Mouse (Mus musculus) heart, embryonic 10.5 days (tissue): ENCODE data around the gene Tubg1. TPM values are rescaled to one million over a fixed set of nuclear protein-coding genes. Genes with fewer than 3 reads are reported as not detected.
"Not testable (repeated sequence)": the region's sequence is repeated elsewhere in the genome, so short reads cannot be mapped to it uniquely, and the experiment has no call there.

Experiments used
- DNase-seq: peaks from one replicate; pipeline ENCODE4 v3.0.0-alpha.2; 2017; ENCODE audit warnings: low spot score
- H3K27ac ChIP-seq: fragments of 300-500 bp; sonication (generic); 2 replicates; pipeline ENCODE4 v1.5.1; 2016; ENCODE audit warnings: mild to moderate bottlenecking
- H3K27me3 ChIP-seq: fragments of 300-500 bp; sonication (generic); 2 replicates; pipeline ENCODE4 v1.6.1; 2016; ENCODE audit warnings: mild to moderate bottlenecking; ENCODE audit not compliant: poor library complexity, insufficient read depth, severe bottlenecking
- H3K36me3 ChIP-seq: fragments of 300-500 bp; sonication (generic); 2 replicates; pipeline ENCODE4 v1.6.1; 2016; ENCODE audit warnings: mild to moderate bottlenecking, moderate library complexity
- H3K4me1 ChIP-seq: fragments of 300-500 bp; sonication (generic); 2 replicates; pipeline ENCODE4 v1.6.1; 2016; ENCODE audit warnings: mild to moderate bottlenecking
- H3K4me3 ChIP-seq: fragments of 300-500 bp; sonication (generic); 2 replicates; pipeline ENCODE4 v1.5.1; 2016; ENCODE audit warnings: mild to moderate bottlenecking, moderate library complexity
- H3K9me3 ChIP-seq: fragments of 300-500 bp; sonication (generic); 2 replicates; pipeline ENCODE4 v1.6.1; 2016; ENCODE audit warnings: mild to moderate bottlenecking, moderate library complexity
- WGBS: fragments of 180-500 bp; shearing (Covaris S2); methylation state at CpG from one replicate; pipeline ENCODE4 v1.1.7; 2016; 5-methylcytosine and 5-hydroxymethylcytosine counted together
- polyA plus RNA-seq: library from polyadenylated mRNA; unstranded; fragments of >200 nt; fragmentation: Nextera tagmentation; extraction: Ambion mirVana; gene quantifications from 2 replicates; pipeline ENCODE4 v1.2.1, GENCODE M21; 2016

Tubg1 gene
- polyA plus RNA-seq, 1 experiment from 2014 or later: 110 TPM

GRCm38 (mm10) chr11:101152825-101153224 is 33.1 kb downstream of the Tubg1 start:
- DNase-seq: no peak
- Histone ChIP-seq H3K36me3 (no peaks in the 10 kb centered on the region), H3K4me3 (no peak overlapping the region), H3K4me1 (peaks cover 21% of the 10 kb centered on the region), H3K27me3 (peaks cover 16% of the 10 kb centered on the region), H3K9me3 (no peaks in the 10 kb centered on the region), H3K27ac (no peak overlapping the region)
- 71% methylated on average over 1 of the region's 1 CpGs for WGBS

DNA sequence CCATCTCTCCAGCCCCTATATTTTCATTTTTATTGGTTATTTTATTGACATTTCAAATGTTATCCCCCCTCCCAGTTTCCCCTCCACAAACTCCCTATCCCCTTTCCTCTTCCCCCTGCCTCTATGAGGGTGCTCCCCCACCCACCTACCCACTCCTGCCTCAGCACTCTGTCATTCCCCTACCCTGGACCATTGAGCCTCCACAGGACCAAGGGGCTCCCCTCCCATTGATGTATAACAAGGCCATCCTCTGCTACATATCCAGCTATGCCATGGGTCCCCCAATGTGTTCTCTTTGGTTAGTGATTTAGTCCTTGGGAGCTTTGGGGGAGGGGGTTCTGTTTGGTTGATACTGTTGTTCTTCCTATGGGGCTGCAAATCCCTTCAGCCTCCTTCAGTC is 34.9 kb downstream of the Tubg1 start:
- Histone ChIP-seq H3K27me3 (peaks cover 18% of the 10 kb centered on the region), H3K4me3 (no peak overlapping the region), H3K27ac (no peak overlapping the region), H3K9me3 (no peaks in the 10 kb centered on the region), H3K4me1 (peaks cover 12% of the 10 kb centered on the region), H3K36me3 (no peaks in the 10 kb centered on the region)
- DNase-seq: no peak

- peaks cover 18% of the 10 kb centered on the region for H3K27me3 ChIP-seq
- no peak for DNase-seq
- H3K4me1 ChIP-seq: peaks cover 12% of the 10 kb centered on the region
- WGBS: 67% methylated on average over 6 of the region's 6 CpGs
- H3K27ac ChIP-seq: no peak overlapping the region
- no peaks in the 10 kb centered on the region for H3K36me3 ChIP-seq
- no peak overlapping the region for H3K4me3 ChIP-seq
- no peaks in the 10 kb centered on the region for H3K9me3 ChIP-seq
Observed at GRCm38 (mm10) chr11:101155151-101155550, 35.4 kb downstream of the Tubg1 start.

DNA sequence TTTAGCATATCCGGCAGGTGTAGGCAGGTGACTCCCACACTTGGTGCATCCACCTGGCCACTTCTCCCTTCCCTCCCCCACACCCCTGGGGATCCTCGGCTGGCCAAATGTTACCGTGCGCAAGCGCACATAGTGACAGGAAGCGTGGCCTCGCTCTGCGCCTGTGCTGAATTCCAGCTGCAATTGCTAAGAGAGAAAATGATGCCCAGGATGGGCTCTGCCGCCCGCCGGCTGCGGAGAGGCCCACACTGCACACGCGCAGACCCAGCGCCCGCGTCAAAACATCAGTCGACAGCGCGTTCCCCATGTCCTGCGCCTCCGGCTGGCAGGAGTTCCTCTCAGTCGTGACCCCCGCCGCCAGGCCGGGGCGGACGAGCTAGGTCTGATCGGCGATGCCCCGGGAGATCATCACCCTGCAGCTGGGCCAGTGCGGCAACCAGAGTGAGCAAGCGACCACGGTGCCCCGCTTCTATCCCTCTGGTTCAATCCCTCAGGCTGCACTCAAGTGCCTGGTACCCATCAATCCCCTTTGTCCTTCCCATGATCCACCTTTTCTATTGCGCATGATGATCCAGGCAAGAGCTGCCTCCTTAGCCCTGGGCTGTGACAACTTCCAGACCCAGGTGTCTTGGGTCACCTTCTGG is 36.1 kb downstream of the Tubg1 start, which contains the start of gene Tubg2:
TSS of gene Tubg2 (plus strand) at position 180 of the 644 bp plus-strand sequence.
- H3K27ac ChIP-seq: peak within 1 kb of the TSS; percentile 82
- peak; percentile 86 for DNase-seq
- 2% methylated on average over 36 of the region's 36 CpGs for WGBS

GRCm38 (mm10) chr11:101160151-101160550 is 40.4 kb downstream of the Tubg1 start:
- H3K36me3 ChIP-seq: peaks cover 33% of the 10 kb centered on the region
- not testable (repeated sequence) for H3K4me3 ChIP-seq, H3K27ac ChIP-seq, H3K9me3 ChIP-seq, DNase-seq
- 66% methylated on average over 9 of the region's 10 CpGs for WGBS
- peaks cover 64% of the 10 kb centered on the region for H3K27me3 ChIP-seq
- peaks cover 36% of the 10 kb centered on the region for H3K4me1 ChIP-seq

More for the DNA sequence above, 36.1 kb downstream of the Tubg1 start, which contains the start of gene Tubg2:
- Histone ChIP-seq H3K4me1 (peaks cover 12% of the 10 kb centered on the region), H3K4me3 (peak within 1 kb of the TSS; percentile 59), H3K9me3 (no peaks in the 10 kb centered on the region), H3K27me3 (peaks cover 21% of the 10 kb centered on the region), H3K36me3 (no peaks in the 10 kb centered on the region)

DNA sequence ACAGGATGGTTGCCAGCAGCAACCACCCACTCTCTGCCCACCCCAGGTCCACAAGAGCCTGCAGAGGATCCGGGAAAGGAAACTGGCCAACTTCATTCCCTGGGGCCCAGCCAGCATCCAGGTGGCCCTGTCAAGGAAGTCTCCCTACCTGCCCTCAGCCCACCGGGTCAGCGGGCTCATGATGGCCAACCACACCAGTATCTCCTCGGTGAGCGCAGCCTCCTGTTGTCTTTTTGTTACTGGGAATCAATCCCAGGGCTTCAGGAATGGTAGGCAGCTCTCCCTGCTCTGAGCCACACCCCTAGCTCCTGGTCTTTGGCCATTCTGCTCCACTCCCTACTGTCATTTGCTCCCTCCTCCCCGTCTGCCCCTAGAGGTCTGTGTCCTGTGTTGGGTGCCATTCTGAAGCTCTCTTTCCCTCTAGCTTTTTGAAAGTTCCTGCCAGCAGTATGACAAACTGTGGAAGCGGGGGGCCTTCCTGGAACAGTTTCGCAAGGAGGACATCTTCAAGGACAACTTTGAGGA is 41.3 kb downstream of the Tubg1 start:
- not testable (repeated sequence) for H3K4me3 ChIP-seq, H3K9me3 ChIP-seq, DNase-seq, H3K27ac ChIP-seq
- H3K27me3 ChIP-seq: peaks cover 71% of the 10 kb centered on the region
- 68% methylated on average over 8 of the region's 8 CpGs for WGBS
- peaks cover 33% of the 10 kb centered on the region for H3K36me3 ChIP-seq
- peaks cover 35% of the 10 kb centered on the region for H3K4me1 ChIP-seq

GRCm38 (mm10) chr11:101161551-101161950 is 41.8 kb downstream of the Tubg1 start:
- 86% methylated on average over 15 of the region's 15 CpGs for WGBS
- peaks cover 38% of the 10 kb centered on the region for H3K36me3 ChIP-seq
- no peaks in the 10 kb centered on the region for H3K9me3 ChIP-seq
- peaks cover 30% of the 10 kb centered on the region for H3K4me1 ChIP-seq
- H3K27ac ChIP-seq: no peak overlapping the region
- DNase-seq: no peak
- H3K4me3 ChIP-seq: no peak overlapping the region
- peaks cover 71% of the 10 kb centered on the region for H3K27me3 ChIP-seq

DNA sequence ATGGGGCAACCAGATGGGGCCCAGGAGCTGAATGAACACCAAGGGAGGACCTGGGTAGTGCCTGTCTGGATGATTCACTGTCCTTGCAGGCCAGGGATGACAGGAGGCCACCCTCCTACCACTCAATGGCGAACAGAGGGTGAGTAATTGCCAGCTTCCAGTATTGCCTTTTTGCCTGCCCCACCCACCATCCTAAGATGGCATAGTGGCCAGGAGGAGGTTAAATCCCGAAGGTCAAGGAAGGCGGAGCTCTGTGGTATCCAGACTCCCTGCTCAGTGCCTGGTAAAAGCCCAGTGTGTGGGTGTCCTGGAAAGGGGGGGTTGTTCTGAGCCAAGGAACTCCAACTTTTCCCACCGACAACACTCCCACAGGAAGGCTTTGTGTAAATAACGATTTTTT is 42.6 kb downstream of the Tubg1 start:
- H3K27me3 ChIP-seq: peaks cover 74% of the 10 kb centered on the region
- 53% methylated on average over 5 of the region's 5 CpGs for WGBS
- no peak for DNase-seq
- H3K9me3 ChIP-seq: no peaks in the 10 kb centered on the region
- H3K4me1 ChIP-seq: peaks cover 29% of the 10 kb centered on the region
- H3K4me3 ChIP-seq: no peak overlapping the region
- H3K27ac ChIP-seq: no peak overlapping the region
- peaks cover 45% of the 10 kb centered on the region for H3K36me3 ChIP-seq

DNA sequence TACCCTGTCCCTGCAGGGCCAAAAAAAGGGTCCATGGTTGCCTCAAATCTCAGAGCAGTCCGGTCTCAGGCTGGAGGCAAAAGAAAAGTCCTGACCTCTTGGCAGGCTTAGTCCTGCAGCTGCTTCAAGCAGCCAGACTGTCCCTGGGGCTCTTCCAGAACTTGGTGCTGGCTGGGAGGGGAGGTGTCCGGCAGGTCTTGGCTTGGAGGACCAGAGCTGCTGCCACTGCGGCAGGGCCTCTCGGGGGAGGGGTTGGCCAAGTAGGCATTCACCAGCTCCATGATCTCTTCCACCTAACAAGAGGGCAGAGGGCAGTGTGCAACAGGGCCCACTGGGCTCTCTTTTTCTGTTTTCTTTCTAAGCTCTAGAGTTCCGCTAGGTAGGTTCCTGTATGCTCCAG is 43.0 kb downstream of the Tubg1 start:
- Histone ChIP-seq H3K27ac (no peak overlapping the region), H3K4me1 (peaks cover 32% of the 10 kb centered on the region), H3K4me3 (no peak overlapping the region), H3K36me3 (peaks cover 50% of the 10 kb centered on the region), H3K27me3 (peaks cover 74% of the 10 kb centered on the region), H3K9me3 (no peaks in the 10 kb centered on the region)
- DNase-seq: no peak
- WGBS: 73% methylated on average over 5 of the region's 5 CpGs

DNA sequence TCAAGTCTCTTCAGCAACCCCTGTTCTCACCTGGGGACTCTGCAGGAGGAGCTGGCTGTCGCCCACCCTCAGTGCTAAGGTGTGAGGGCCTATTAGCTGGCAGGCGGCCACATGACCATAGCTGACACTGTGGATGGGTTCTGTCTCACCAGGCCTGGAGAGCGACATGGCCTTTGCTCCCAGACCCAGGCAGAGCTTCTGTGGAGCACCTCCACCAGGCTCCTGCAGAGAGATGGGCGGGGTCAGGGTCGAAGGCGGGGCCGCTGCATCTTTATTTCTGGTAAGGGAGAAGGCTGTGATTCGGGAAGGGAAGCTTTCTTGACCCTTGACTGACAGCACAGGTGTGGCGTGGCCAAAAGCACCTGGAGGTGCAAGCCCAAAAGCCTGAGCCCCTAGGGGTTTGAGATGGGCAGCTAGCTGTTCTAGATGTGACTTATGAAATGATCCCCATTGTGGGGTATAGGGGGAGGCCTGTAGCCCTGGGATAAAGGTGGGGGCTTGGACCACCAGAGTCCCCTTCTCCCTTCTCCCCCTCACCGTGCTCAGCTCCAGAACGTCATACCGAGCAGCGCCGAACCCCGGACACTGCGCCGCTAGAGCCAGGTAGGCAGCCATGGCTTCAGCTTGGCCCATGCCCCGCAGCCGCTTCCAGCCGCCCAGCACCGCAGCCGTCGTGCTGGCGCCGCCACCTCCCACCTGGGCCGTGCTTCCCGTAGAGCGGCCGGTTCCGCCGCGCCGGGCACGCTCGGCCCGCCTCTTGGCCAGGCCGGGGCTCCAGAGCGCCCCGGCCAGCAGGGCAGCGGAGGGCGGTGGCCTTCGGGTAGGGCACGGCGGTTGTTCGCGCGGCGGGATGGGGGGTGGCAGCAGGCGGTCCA is 44.0 kb downstream of the Tubg1 start:
- Histone ChIP-seq H3K9me3 (no peaks in the 10 kb centered on the region), H3K36me3 (peaks cover 56% of the 10 kb centered on the region), H3K27me3 (peaks cover 82% of the 10 kb centered on the region), H3K27ac (peak overlapping the region; percentile 60), H3K4me1 (peaks cover 39% of the 10 kb centered on the region), H3K4me3 (peak overlapping the region; percentile 57)
- DNase-seq: no peak
- WGBS: 17% methylated on average over 47 of the region's 49 CpGs

- Histone ChIP-seq H3K9me3 (no peaks in the 10 kb centered on the region), H3K36me3 (peaks cover 56% of the 10 kb centered on the region), H3K4me3 (peak overlapping the region; percentile 57), H3K4me1 (peaks cover 45% of the 10 kb centered on the region), H3K27me3 (peaks cover 87% of the 10 kb centered on the region), H3K27ac (peak overlapping the region; percentile 60; the same call in 1 of the 2 replicates)
- DNase-seq: no peak
- 13% methylated on average over 21 of the region's 21 CpGs for WGBS
Observed at GRCm38 (mm10) chr11:101164351-101164665, 44.6 kb downstream of the Tubg1 start.

GRCm38 (mm10) chr11:101164677-101165580 is 45.2 kb downstream of the Tubg1 start:
- H3K9me3 ChIP-seq: no peaks in the 10 kb centered on the region
- H3K36me3 ChIP-seq: peaks cover 56% of the 10 kb centered on the region
- H3K4me3 ChIP-seq: peak overlapping the region; percentile 57
- H3K4me1 ChIP-seq: peaks cover 51% of the 10 kb centered on the region
- H3K27ac ChIP-seq: no peak overlapping the region
- DNase-seq: no peak
- peaks cover 94% of the 10 kb centered on the region for H3K27me3 ChIP-seq
- WGBS: 16% methylated on average over 35 of the region's 35 CpGs
